Mouse (Mus musculus): ENCODE results near the gene Cd86. TPM values are rescaled to one million over a fixed set of nuclear protein-coding genes. Genes with fewer than 3 reads are reported as not detected.

The Cd86 gene
- total RNA-seq, 2 experiments from 2014 or later, result 1.6 to 1.7 TPM

DNA sequence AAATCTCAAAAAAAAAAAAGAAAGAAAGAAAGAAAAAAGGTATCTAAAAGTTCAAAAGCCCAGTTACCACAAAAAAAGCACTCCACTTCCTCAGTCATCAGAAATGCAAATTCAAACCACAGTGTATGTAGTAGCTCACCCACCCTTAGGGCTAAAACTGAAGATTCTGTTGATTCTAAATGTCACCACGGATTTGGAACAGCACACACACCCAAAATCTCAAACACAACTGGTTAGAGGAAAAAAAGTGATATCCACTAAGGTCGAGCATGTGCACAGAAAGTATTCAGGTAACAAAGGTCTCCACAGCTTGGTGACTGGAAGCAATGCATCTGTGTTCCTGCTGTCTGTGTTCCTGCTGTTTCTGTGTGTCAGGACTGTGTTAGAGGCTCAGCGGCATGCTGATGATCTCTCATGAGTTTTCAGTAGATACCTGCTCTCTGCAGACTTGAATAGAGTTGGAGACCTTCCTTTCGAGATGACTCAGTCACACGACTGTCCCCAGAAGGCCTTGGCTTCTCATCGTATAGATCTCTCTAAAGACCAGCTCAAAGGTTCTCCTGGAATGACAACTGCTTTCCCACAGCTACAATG, 18.5 kb upstream of the Cd86 start:
- intact Hi-C loops (cut with DNase I), result no loop called here
- Histone ChIP-seq H3K4me3 (no peak overlapping the region), H3K27ac (no peak overlapping the region)
- DNase-seq (ENCODE audit: extremely low spot score in 1 of 2, low spot score in 2 of 2), result no peak
- no peak for TF ChIP-seq CTCF (IDR thresholded peaks at IDR 0.05)

DNA sequence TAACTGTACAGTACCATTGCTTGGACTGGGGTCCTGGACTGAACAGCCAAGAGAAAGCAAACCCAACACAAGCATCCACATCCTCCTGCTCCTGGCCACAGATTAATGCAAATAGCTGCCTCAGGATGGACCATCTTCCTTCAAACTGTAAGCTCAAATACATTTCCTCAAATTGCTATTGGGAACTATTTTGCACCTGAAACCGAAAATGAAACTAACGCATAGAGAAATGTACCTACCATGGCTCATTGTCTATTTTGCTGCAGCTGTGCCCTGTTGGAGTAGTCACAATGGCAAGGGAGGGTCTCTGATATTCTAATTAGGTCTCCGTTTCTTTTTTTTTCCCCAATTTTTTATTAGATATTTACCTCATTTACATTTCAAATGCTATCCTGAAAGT, 15.9 kb upstream of the Cd86 start:
- H3K4me3 ChIP-seq, result no peak overlapping the region
- H3K27ac ChIP-seq, result no peak overlapping the region
- intact Hi-C loops (cut with DNase I), result no loop called here
- TF ChIP-seq CTCF (IDR thresholded peaks at IDR 0.05), result no peak
- DNase-seq (ENCODE audit: extremely low spot score in 1 of 2, low spot score in 2 of 2), result no peak

DNA sequence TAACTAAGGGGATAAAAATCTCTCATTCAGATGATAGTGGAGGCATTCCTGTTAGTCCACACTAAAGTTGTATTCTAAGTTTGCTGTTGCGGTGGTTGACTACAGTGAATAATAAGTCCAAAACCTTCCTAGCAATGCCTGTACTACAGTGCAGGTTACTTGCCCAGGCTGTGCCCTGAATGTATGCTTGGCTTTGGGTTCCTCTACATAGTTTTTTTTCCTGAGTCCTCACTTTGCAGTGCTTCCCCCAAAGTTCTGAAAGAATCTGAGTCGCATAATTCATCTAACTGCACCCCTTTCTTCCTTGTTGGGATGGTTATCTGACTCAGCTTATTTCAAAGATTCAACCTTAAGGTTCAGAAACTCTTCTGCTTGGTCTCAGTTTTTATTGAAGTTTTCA, 10.0 kb upstream of the Cd86 start:
- Histone ChIP-seq H3K27ac (no peak overlapping the region), H3K4me3 (no peak overlapping the region)
- no peak for DNase-seq (ENCODE audit: extremely low spot score in 1 of 2, low spot score in 2 of 2)
- intact Hi-C loops (cut with DNase I), result no loop called here
- no peak for TF ChIP-seq CTCF (IDR thresholded peaks at IDR 0.05)

DNA sequence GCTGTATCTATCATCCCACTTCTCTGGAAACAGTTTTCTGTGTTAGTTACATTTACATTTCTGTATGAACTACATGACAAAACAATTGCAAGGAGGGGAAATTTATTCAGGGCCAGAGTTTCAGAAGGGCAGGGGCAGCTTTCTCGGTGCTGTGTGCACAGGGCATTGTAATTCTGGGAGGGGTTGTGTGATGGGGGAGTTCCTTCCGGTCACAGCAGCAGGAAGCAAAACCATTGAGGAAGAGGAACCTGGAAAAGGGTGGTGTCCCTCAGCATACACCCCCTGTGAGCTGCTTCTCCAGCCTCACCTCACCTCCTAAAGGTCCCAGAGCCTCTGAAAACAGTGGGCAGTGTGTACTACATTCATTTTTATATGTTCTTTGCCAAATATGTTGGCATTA, 9.4 kb upstream of the Cd86 start:
- intact Hi-C loops (cut with DNase I), result no loop called here

DNA sequence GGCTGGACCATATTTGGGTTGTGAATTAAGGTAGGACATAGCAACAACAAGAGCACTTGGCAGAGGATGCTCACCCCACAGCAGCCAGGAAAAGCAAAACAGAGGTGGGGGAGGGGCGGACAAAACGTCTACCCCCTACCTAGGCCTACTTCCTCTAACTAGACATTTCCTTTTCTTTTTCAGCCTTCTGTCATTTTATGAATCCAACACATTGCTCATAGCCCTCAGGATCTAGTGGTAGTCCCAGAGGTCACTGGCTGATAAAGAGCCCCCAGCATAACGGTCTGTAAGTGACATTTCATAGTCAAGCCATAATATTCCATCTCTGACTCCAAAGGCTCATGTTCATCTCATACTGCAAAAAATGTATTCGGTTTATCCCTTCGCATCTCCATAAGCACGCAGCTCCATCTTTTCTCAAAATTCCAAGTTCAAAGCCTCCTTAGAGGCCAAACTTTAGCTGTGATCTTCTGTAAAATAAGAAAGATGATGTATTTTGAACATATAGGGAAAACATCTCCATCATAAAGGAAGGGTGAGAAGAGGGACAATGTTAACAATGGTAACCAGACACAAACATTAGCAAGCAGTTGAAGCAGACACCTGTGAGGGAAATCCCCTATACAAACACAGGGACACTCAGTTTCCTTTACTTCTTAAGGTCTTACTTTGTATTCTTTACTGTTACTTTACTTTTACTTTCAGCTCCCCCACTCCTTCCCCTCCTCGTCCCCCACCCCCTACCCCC, 8.8 kb upstream of the Cd86 start:
- intact Hi-C loops (cut with DNase I), result no loop called here
- Histone ChIP-seq H3K4me3 (no peak overlapping the region), H3K27ac (no peak overlapping the region)
- no peak for TF ChIP-seq CTCF (IDR thresholded peaks at IDR 0.05)
- no peak for DNase-seq (ENCODE audit: extremely low spot score in 1 of 2, low spot score in 2 of 2)

More for the DNA sequence above, 9.4 kb upstream of the Cd86 start:
- no peak overlapping the region for H3K27ac ChIP-seq
- no peak overlapping the region for H3K4me3 ChIP-seq
- no peak for TF ChIP-seq CTCF (IDR thresholded peaks at IDR 0.05)
- DNase-seq (ENCODE audit: extremely low spot score in 1 of 2, low spot score in 2 of 2), result no peak

DNA sequence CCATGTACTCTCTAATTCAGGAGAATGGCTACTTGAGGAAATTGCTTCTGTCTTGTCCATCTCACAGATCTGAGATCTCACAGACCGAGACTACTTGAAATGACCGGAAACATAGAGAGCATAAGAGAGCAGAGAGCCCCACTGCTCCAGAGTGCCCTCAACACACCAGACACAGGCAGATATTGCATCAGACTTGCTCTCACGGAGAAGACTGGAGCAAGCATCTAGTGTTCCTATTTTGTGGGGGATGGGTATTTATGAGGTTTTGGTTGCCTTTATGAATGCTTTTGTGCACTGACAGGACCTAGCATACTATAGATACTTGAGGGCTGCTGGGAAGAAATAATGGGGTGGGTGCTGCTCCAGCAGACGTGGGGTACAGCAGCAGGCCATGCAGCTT, 7.3 kb upstream of the Cd86 start:
- Histone ChIP-seq H3K4me3 (no peak overlapping the region), H3K27ac (no peak overlapping the region)
- no peak for TF ChIP-seq CTCF (IDR thresholded peaks at IDR 0.05)
- DNase-seq (ENCODE audit: extremely low spot score in 1 of 2, low spot score in 2 of 2), result no peak
- intact Hi-C loops (cut with DNase I), result no loop called here

DNA sequence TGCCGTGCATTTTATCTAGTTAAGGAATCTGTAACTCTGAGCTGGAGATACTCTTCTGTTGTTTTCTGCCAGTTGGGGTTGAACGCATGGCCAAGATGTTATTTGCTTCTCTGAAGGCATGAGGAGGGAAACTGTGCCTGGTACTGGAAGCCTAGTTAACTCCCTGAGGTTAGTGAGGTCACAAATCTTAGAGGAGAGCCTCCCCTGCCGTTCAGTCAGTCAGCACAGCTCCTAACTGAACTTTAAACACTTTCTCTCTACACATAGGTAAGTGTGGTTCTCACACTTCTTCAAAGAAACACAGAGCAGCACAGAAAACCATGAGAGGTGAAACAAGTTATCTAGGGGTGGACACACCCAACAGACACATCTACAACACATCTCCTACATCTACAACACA, 4.7 kb upstream of the Cd86 start:
- intact Hi-C loops (cut with DNase I), result no loop called here
- no peak for DNase-seq (ENCODE audit: extremely low spot score in 1 of 2, low spot score in 2 of 2)
- Histone ChIP-seq H3K4me3 (no peak overlapping the region), H3K27ac (no peak overlapping the region)
- TF ChIP-seq CTCF (IDR thresholded peaks at IDR 0.05), result no peak

DNA sequence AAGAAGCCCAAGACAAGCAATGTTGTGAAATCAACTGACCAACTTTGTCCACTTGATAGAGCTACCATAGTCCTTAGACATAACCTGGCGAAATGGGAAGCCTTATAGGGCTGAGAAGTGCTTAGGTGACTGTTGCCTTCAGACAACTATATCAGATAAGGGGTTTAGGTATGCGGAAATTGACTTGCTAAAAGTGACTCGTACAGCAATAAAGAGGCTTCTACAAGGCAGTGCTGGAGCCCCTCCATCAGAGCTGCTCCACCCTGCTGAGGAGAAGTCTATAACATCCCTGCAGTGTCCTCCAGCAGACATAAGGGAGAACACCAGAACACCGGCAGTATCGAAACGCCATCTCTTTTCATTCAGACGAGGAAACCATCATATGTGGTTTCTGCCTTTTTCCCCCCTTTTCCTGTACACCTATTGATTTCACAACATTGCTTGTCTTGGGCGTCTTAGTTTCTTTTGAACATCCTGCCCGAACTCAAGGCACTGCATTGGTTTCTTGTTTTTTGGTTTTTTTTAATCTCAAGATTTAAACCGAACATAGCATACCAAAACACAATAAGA, 652 bp upstream of the Cd86 start:
- Histone ChIP-seq H3K4me3 (no peak overlapping the region), H3K27ac (no peak overlapping the region)
- no peak for DNase-seq (ENCODE audit: extremely low spot score in 1 of 2, low spot score in 2 of 2)
- intact Hi-C loops (cut with DNase I), result no loop called here
- TF ChIP-seq CTCF (IDR thresholded peaks at IDR 0.05), result no peak

DNA sequence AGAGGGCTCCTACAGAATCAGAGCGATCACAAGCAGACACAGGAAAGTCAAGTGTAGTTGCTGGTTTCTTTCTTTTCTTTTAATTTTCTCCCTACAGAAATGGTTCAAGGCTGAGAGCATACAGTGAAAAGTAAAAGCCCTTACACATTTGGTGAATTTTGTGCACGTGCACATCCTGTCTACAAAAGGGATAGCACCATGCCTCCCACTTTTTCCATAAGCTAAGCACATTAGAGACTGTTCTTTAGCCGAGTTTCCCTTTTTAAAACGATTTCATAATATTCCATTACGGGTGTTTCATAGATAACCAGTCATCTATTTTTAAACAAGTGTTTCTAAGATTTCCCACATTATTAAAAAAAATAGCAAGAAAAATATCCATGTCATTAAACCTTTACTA, 2.4 kb downstream of the Cd86 start:
- DNase-seq (ENCODE audit: extremely low spot score in 1 of 2, low spot score in 2 of 2), result no peak
- TF ChIP-seq CTCF (IDR thresholded peaks at IDR 0.05), result no peak
- no peak overlapping the region for H3K4me3 ChIP-seq
- intact Hi-C loops (cut with DNase I), result no loop called here
- H3K27ac ChIP-seq, result no peak overlapping the region

DNA sequence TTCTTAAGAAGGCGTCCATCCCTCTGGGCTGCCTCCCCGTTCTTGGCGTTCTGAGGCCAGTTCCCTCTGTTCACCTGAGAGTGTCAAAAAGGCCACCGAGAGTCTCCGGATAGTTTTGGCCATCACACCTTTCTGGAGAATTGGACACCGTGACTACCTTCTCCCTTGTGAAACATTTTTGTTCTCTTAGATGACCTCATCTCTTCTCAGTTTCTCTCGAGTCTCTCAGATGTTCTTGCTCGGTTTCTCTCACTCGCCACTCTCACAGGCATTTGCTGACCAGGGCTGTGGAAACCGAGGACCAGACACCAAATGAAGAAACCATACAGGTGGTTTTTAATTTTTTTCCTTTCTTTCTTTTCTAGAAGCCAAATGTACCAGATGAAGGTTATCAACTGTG, 4.6 kb downstream of the Cd86 start:
- no peak for DNase-seq (ENCODE audit: extremely low spot score in 1 of 2, low spot score in 2 of 2)
- no peak for TF ChIP-seq CTCF (IDR thresholded peaks at IDR 0.05)
- H3K4me3 ChIP-seq, result no peak overlapping the region
- H3K27ac ChIP-seq, result no peak overlapping the region
- intact Hi-C loops (cut with DNase I), result no loop called here

DNA sequence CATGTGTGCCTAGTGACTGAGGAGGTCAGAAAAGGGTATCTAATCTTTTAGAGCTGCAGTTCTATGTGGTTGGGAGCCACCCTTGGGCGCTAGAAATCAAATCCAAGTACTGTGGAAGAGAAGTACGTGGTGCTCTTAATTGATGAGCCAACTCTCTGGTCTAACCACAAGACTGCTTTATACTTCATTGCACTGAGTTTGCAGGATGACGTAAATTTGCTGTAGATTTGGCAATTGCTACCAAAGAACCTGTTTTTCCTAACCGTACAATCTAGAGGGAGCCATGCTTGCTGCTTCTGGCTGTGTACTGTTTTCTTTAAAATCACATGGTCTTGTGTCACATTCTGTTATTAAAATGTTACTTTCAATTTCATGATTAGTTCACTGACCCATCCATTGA, 10.0 kb downstream of the Cd86 start:
- no peak for TF ChIP-seq CTCF (IDR thresholded peaks at IDR 0.05)
- H3K4me3 ChIP-seq, result no peak overlapping the region
- DNase-seq (ENCODE audit: extremely low spot score in 1 of 2, low spot score in 2 of 2), result no peak
- intact Hi-C loops (cut with DNase I), result no loop called here
- no peak overlapping the region for H3K27ac ChIP-seq

DNA sequence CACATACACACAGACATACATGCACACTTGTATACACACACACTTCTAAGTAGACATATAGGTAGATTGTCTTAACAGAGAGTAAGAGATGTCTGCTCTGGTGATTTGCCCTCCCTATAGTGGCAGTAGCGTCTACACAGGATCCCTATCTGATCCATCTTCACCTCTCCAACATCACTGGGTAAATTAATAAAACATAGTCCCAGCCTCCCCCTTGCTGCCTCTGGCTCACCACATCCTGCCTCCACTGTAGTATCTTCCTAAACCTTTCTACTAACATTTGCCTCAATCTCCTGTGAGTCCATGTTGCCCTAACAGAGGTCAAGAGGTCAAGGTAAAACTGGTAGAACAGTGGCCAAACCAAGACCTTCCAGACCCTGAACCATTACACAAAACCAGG, 10.7 kb downstream of the Cd86 start:
- TF ChIP-seq CTCF (IDR thresholded peaks at IDR 0.05), result no peak
- Histone ChIP-seq H3K4me3 (no peak overlapping the region), H3K27ac (no peak overlapping the region)
- DNase-seq (ENCODE audit: extremely low spot score in 1 of 2, low spot score in 2 of 2), result no peak
- intact Hi-C loops (cut with DNase I), result no loop called here

Measured in left cerebral cortex, adult 2 months (tissue).